In genomic region chr14:57344781-57345492, GRCm38 (mm10) we compare ENCODE assay signal across 8 mouse cellular contexts. TPM values are rescaled to one million over a fixed set of nuclear protein-coding genes. Genes with fewer than 3 reads are reported as not detected.
A peak's percentile ranks its signal among the peaks of the same experiment; 100 is the strongest.
DNase-seq lines count a peak whose midpoint lies in the region; ATAC-seq and TF ChIP-seq lines count a peak whose summit lies in the region.

No protein-coding gene starts in this region.

- no peak for TF ChIP-seq POLR2A in cerebellum, adult 2 months (IDR thresholded peaks at IDR 0.05; ENCODE audit: borderline replicate concordance, insufficient read depth, low read length)

- no peak for ATAC-seq in hindbrain, embryonic 16.5 days
- peak; percentile 33; the same call in 1 of the 2 replicates for ATAC-seq in liver, postnatal 0 days

- no peaks in the 10 kb centered on the region for H3K9me3 ChIP-seq in ES-E14 (ENCODE audit: control insufficient read depth, insufficient read depth, low read depth, low read length)
- no peaks in the 10 kb centered on the region for H3K9me3 ChIP-seq in hindbrain, embryonic 16.5 days (ENCODE audit: control insufficient read depth, low read length)
- no peaks in the 10 kb centered on the region for H3K9me3 ChIP-seq in liver, postnatal 0 days (ENCODE audit: low read length)

- no peak for DNase-seq in ES-E14 (ENCODE audit: low read depth, low spot score)
- peak; percentile 49 for DNase-seq in embryo, embryonic 10 days (ENCODE audit: low spot score)
- DNase-seq in liver, postnatal 0 days = no peak
- no peak for DNase-seq in left cerebral cortex, adult 18-20 months (ENCODE audit: low spot score in 2 of 2)
- no peak for DNase-seq in left cerebral cortex, adult 9 months (ENCODE audit: low spot score in 2 of 2)
- DNase-seq in Muller cell, postnatal 12 days (ENCODE audit: inconsistent ontology term) = no peak
- DNase-seq in cerebellum, adult 2 months = no peak

- no peaks in the 10 kb centered on the region for H3K27me3 ChIP-seq in hindbrain, embryonic 16.5 days (replicated peaks; ENCODE audit: control insufficient read depth, insufficient read depth, low read length)
- no peaks in the 10 kb centered on the region for H3K27me3 ChIP-seq in liver, postnatal 0 days (ENCODE audit: insufficient read depth, low read length)
- no peaks in the 10 kb centered on the region for H3K27me3 ChIP-seq in cerebellum, adult 2 months (ENCODE audit: control insufficient read depth, insufficient read depth, low read length)

- no peak for TF ChIP-seq EP300 in liver, postnatal 0 days (IDR thresholded peaks at IDR 0.05; ENCODE audit: low read depth)

- in situ Hi-C loops in ES-E14 (cut with MboI; ENCODE audit: low sequenced_read_pairs in 2 of 2, unreplicated experiment in 2 of 2) = loop anchor here in 1 of 2 experiments (25.0 kb wide), 1 partner anchor 233 kb away; the partner anchor contains the start of genes Gjb2 and Gm4491

- 73% methylated on average over 25 of the region's 25 CpGs for whole genome bisulfite sequencing in hindbrain, embryonic 16.5 days
- WGBS in liver, postnatal 0 days (ENCODE audit: insufficient replicate concordance) = 42% methylated on average over 25 of the region's 25 CpGs
- WGBS in cerebellum, adult 2 months = 82% methylated on average over 25 of the region's 25 CpGs

- H3K4me3 ChIP-seq in ES-E14 (ENCODE audit: insufficient read depth in 1 of 2, low read depth in 1 of 2, low read length in 2 of 2, poor library complexity in 1 of 2, severe bottlenecking in 1 of 2) = peak overlapping the region; percentile 53 to 73
- no peak overlapping the region for H3K4me3 ChIP-seq in hindbrain, embryonic 16.5 days (ENCODE audit: low read length)
- peak overlapping the region; percentile 22 for H3K4me3 ChIP-seq in liver, postnatal 0 days (ENCODE audit: low read depth, low read length)
- no peak overlapping the region for H3K4me3 ChIP-seq in cerebellum, adult 2 months (replicated peaks; ENCODE audit: insufficient read depth, low read depth, low read length)

- peak overlapping the region; percentile 66 for H3K9ac ChIP-seq in ES-E14 (ENCODE audit: insufficient read depth, low read depth, low read length, poor library complexity, severe bottlenecking)
- no peak overlapping the region for H3K9ac ChIP-seq in hindbrain, embryonic 16.5 days (ENCODE audit: low read depth, low read length)
- H3K9ac ChIP-seq in liver, postnatal 0 days (replicated peaks) = 0 out of 2 replicates have a peak overlapping the region, but pooled peaks have one; percentile 8

- no peak overlapping the region for H3K27ac ChIP-seq in ES-E14 (ENCODE audit: insufficient read depth, low read depth, low read length, poor library complexity, severe bottlenecking)
- no peak overlapping the region for H3K27ac ChIP-seq in hindbrain, embryonic 16.5 days (ENCODE audit: low read depth, low read length)
- peak overlapping the region; percentile 25; the same call in 1 of the 2 replicates for H3K27ac ChIP-seq in liver, postnatal 0 days (ENCODE audit: low read depth)
- no peak overlapping the region for H3K27ac ChIP-seq in cerebellum, adult 2 months (ENCODE audit: insufficient read depth, low read length)

- peaks cover 4% of the 10 kb centered on the region in 2 experiments; a peak in 1 of 4 replicates for H3K4me1 ChIP-seq in ES-E14 (ENCODE audit: control insufficient read depth in 2 of 2, insufficient read depth in 2 of 2, low read length in 2 of 2, poor library complexity in 1 of 2)
- peaks cover 3% of the 10 kb centered on the region; the same call in 1 of the 2 replicates for H3K4me1 ChIP-seq in hindbrain, embryonic 16.5 days (ENCODE audit: control insufficient read depth, insufficient read depth, low read depth, low read length)
- H3K4me1 ChIP-seq in liver, postnatal 0 days (ENCODE audit: insufficient read depth) = no peaks in the 10 kb centered on the region
- no peaks in the 10 kb centered on the region for H3K4me1 ChIP-seq in cerebellum, adult 2 months (ENCODE audit: control insufficient read depth, insufficient read depth, low read length)

- H3K4me2 ChIP-seq in hindbrain, embryonic 16.5 days (ENCODE audit: low read length) = peak overlapping the region; percentile 4; the same call in 1 of the 2 replicates
- peak overlapping the region; percentile 57 for H3K4me2 ChIP-seq in liver, postnatal 0 days (ENCODE audit: low read depth, low read length)

- no peaks in the 10 kb centered on the region for H3K36me3 ChIP-seq in ES-E14 (ENCODE audit: control insufficient read depth, insufficient read depth, low read length, poor library complexity, severe bottlenecking)
- H3K36me3 ChIP-seq in hindbrain, embryonic 16.5 days (ENCODE audit: control insufficient read depth, insufficient read depth, low read length) = no peaks in the 10 kb centered on the region
- H3K36me3 ChIP-seq in liver, postnatal 0 days (replicated peaks; ENCODE audit: insufficient read depth, low read length) = no peaks in the 10 kb centered on the region

- no peak for TF ChIP-seq CTCF in liver, postnatal 0 days (IDR thresholded peaks at IDR 0.05; ENCODE audit: low read depth)
- TF ChIP-seq CTCF in cerebellum, adult 2 months (IDR thresholded peaks at IDR 0.05; ENCODE audit: borderline replicate concordance, insufficient read depth, low read depth, low read length) = no peak

TF ChIP-seq in ES-E14, 5 proteins besides CTCF, POLR2A, EP300 and RAD21:
- TF ChIP-seq MAFK (IDR thresholded peaks at IDR 0.05; ENCODE audit: insufficient read depth, low read depth, low read length) (0 out of 2 replicates have a peak, but pooled peaks have one; percentile 33), ZC3H11A (IDR thresholded peaks at IDR 0.05; ENCODE audit: borderline replicate concordance, low read depth, low read length) (no peak)

RNA-seq across cellular contexts. Expression of gene Cryl1, which starts 53.4 kb away (rescaled TPM):
- total RNA-seq in ES-E14 (2012; rRNA removed) = 4.1 and 8.4 TPM in 2 replicates
- polyA plus RNA-seq in hindbrain, embryonic 16.5 days (2015; fragmentation: Nextera tagmentation; extraction: Ambion mirVana) = 13.2 and 15.4 TPM in 2 replicates
- polyA plus RNA-seq in liver, postnatal 0 days (2015; fragmentation: Nextera tagmentation; extraction: Ambion mirVana) = 6.7 and 7.3 TPM in 2 replicates
- total RNA-seq in left cerebral cortex, adult 18-20 months (2021) = 10 to 100 TPM; 16.3 to 18.4 TPM
- 21.0 and 26.0 TPM in 2 replicates for polyA plus RNA-seq in cerebellum, adult 2 months (2012; rRNA removed)

Comparison
In these comparisons a context has a peak if more than half of its experiments do, and no peak if none do; other contexts are left out.
1. H3K4me3 ChIP-seq: peak in ES-E14 (2 of 2) and liver, postnatal 0 days (single experiment); none in hindbrain, embryonic 16.5 days (single experiment) and cerebellum, adult 2 months (single experiment).